Mouse (Mus musculus) intestine, embryonic 16.5 days (tissue): ENCODE data around the gene Tox2. TPM values are rescaled to one million over a fixed set of nuclear protein-coding genes. Genes with fewer than 3 reads are reported as not detected.

ENCODE experiments used
- ATAC-seq: fragments of 200-750 bp; cut with Nextera tagmentation; 2 replicates; pipeline ENCODE4 v1.8.0; 2017; ENCODE audit warnings: moderate TSS enrichment, moderate library complexity
- H3K27ac ChIP-seq: fragments of 300-500 bp; sonication (generic); 2 replicates; pipeline ENCODE4 v1.5.1; 2014; ENCODE audit warnings: mild to moderate bottlenecking, low read length
- H3K27me3 ChIP-seq: fragments of 300-500 bp; sonication (generic); replicated peaks from 2 replicates; pipeline ENCODE4 v1.6.1; 2014; ENCODE audit warnings: low read length, control low read depth, mixed read lengths; ENCODE audit not compliant: control insufficient read depth, insufficient read depth
- H3K36me3 ChIP-seq: fragments of 300-500 bp; sonication (generic); 2 replicates; pipeline ENCODE4 v1.6.1; 2014; ENCODE audit warnings: low read length, control low read depth; ENCODE audit not compliant: control insufficient read depth, insufficient read depth
- H3K4me1 ChIP-seq: fragments of 300-500 bp; sonication (generic); 2 replicates; pipeline ENCODE4 v1.6.1; 2014; ENCODE audit warnings: low read length, control low read depth, mixed read lengths; ENCODE audit not compliant: control insufficient read depth, insufficient read depth
- H3K4me2 ChIP-seq: fragments of 300-500 bp; sonication (generic); 2 replicates; pipeline ENCODE4 v1.6.1; 2014; ENCODE audit warnings: low read depth, low read length, control low read depth
- H3K4me3 ChIP-seq: fragments of 300-500 bp; sonication (generic); 2 replicates; pipeline ENCODE4 v1.5.1; 2014; ENCODE audit warnings: mild to moderate bottlenecking, low read length
- H3K9ac ChIP-seq: fragments of 300-500 bp; sonication (generic); 2 replicates; pipeline ENCODE4 v1.6.1; 2014; ENCODE audit warnings: low read depth, low read length
- H3K9me3 ChIP-seq: fragments of 300-500 bp; sonication (generic); 2 replicates; pipeline ENCODE4 v1.6.1; 2016; ENCODE audit warnings: low read length, control low read depth; ENCODE audit not compliant: control insufficient read depth
- whole genome bisulfite sequencing: fragments of 180-500 bp; shearing (Covaris S2); extraction: QIAGEN DNeasy Blood & Tissue Kit; methylation state at CpG from one replicate; pipeline ENCODE4 v1.1.7; 2014; 5-methylcytosine and 5-hydroxymethylcytosine counted together
- polyA plus RNA-seq: library from polyadenylated mRNA; unstranded; fragments of >200 nt; fragmentation: Nextera tagmentation; extraction: Ambion mirVana; gene quantifications from 2 replicates; pipeline ENCODE4 v1.2.1, GENCODE M21; 2015

Tox2 gene
- polyA plus RNA-seq, 1 experiment from 2014 or later: 5.7 TPM

DNA sequence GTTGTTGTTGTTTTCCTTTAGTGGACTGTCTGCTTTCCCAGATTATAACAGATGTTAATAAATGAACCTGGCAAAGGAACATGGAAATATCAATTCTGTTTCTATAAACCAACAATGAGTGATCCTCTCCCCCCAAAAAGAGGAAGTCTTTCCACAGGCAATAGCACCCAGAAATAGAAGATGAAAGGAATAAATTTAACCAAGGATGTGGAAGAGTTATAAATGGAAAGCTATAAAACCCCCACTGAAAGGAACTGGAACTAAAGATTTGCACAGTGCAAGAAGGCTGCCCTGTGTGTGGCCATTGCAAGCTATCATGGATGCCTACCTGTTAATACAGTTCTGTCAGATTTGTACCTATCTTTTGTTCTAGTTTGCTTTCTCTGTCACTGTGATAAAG lies 64.2 kb downstream of the Tox2 start:
- Histone ChIP-seq H3K4me1 (no peaks in the 10 kb centered on the region), H3K27me3 (no peaks in the 10 kb centered on the region), H3K4me3 (no peak overlapping the region), H3K36me3 (no peaks in the 10 kb centered on the region), H3K9ac (no peak overlapping the region), H3K27ac (no peak overlapping the region), H3K4me2 (no peak overlapping the region), H3K9me3 (no peaks in the 10 kb centered on the region)
- ATAC-seq: no peak

GRCm38 (mm10) chr2:163271581-163272492 lies 68.9 kb downstream of the Tox2 start:
- Histone ChIP-seq H3K27ac (no peak overlapping the region), H3K4me2 (no peak overlapping the region), H3K4me1 (peaks cover 3% of the 10 kb centered on the region; the same call in 1 of the 2 replicates), H3K9me3 (no peaks in the 10 kb centered on the region), H3K9ac (no peak overlapping the region), H3K36me3 (no peaks in the 10 kb centered on the region), H3K4me3 (no peak overlapping the region), H3K27me3 (no peaks in the 10 kb centered on the region)
- no peak for ATAC-seq
- WGBS: 57% methylated on average over 8 of the region's 8 CpGs

DNA sequence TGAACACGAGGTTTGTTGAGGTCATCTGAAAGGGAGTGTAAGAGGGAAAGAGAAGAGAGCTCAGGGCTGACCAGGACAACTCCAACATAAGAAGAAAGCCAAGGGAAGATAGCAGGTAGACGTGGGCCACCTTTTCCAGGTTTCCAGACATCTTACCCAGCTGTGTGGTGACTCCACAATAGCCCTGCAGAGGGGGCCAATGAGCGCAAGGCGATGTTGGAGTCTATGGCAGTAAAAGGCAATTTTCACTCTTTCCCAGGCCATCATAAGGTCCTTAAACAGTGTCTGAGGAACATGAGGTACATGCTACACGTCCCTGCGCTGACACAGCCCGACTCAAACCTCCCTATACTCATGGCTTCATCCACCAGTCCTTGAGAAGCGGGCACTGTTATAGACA lies 70.9 kb downstream of the Tox2 start:
- Histone ChIP-seq H3K36me3 (no peaks in the 10 kb centered on the region), H3K27me3 (no peaks in the 10 kb centered on the region), H3K9ac (no peak overlapping the region), H3K9me3 (no peaks in the 10 kb centered on the region), H3K4me3 (no peak overlapping the region), H3K4me1 (peaks cover 11% of the 10 kb centered on the region), H3K4me2 (no peak overlapping the region), H3K27ac (no peak overlapping the region)
- 75% methylated on average over 8 of the region's 8 CpGs for WGBS
- no peak for ATAC-seq

DNA sequence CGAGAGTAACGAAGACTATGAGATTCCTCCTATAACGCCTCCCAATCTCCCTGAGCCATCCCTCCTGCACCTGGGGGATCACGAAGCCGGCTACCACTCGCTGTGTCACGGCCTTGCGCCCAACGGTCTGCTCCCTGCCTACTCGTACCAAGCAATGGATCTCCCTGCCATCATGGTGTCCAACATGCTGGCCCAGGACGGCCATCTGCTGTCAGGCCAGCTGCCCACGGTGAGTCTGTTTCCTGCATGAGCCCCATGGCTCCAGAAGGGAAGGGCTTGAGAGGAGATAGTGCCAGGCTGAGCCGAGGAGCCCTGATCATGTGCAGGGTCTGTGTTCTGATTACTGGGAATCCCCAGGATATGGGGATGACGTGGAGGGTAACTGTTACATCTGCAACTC lies 73.1 kb downstream of the Tox2 start:
- no peaks in the 10 kb centered on the region for H3K27me3 ChIP-seq
- no peaks in the 10 kb centered on the region for H3K9me3 ChIP-seq
- no peak overlapping the region for H3K4me2 ChIP-seq
- no peaks in the 10 kb centered on the region for H3K36me3 ChIP-seq
- H3K9ac ChIP-seq: no peak overlapping the region
- peaks cover 11% of the 10 kb centered on the region for H3K4me1 ChIP-seq
- H3K4me3 ChIP-seq: no peak overlapping the region
- no peak for ATAC-seq
- H3K27ac ChIP-seq: no peak overlapping the region
- 87% methylated on average over 14 of the region's 14 CpGs for WGBS

DNA sequence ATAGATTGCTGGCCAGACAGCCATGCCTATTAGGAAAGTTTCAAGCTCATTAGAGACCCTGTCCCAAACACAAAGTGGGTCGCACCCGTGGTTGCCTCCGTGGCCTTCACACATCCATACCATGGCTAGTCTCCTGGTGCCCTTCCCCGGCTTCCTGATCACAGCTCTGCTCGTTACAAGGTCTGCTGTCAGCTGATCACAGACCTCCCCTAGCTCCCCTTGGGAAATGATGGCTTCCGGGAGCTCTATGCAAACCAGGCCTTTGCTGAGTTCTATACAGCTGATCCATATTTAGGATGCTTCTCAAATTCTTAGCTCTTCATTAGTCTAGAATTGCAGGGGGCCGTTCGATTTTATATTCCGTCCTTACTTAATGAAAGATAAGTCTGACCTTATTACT lies 75.1 kb downstream of the Tox2 start:
- Histone ChIP-seq H3K27ac (no peak overlapping the region), H3K4me3 (no peak overlapping the region), H3K4me1 (peaks cover 11% of the 10 kb centered on the region), H3K36me3 (no peaks in the 10 kb centered on the region), H3K4me2 (no peak overlapping the region), H3K9me3 (no peaks in the 10 kb centered on the region), H3K9ac (no peak overlapping the region), H3K27me3 (no peaks in the 10 kb centered on the region)
- WGBS: 46% methylated on average over 9 of the region's 9 CpGs
- no peak for ATAC-seq

GRCm38 (mm10) chr2:163280636-163281322 lies 77.9 kb downstream of the Tox2 start:
- no peak overlapping the region for H3K27ac ChIP-seq
- H3K36me3 ChIP-seq: no peaks in the 10 kb centered on the region
- H3K4me3 ChIP-seq: no peak overlapping the region
- 60% methylated on average over 16 of the region's 23 CpGs for WGBS
- ATAC-seq: no peak
- no peaks in the 10 kb centered on the region for H3K9me3 ChIP-seq
- H3K4me1 ChIP-seq: peaks cover 21% of the 10 kb centered on the region
- H3K9ac ChIP-seq: no peak overlapping the region
- H3K27me3 ChIP-seq: no peaks in the 10 kb centered on the region
- no peak overlapping the region for H3K4me2 ChIP-seq

DNA sequence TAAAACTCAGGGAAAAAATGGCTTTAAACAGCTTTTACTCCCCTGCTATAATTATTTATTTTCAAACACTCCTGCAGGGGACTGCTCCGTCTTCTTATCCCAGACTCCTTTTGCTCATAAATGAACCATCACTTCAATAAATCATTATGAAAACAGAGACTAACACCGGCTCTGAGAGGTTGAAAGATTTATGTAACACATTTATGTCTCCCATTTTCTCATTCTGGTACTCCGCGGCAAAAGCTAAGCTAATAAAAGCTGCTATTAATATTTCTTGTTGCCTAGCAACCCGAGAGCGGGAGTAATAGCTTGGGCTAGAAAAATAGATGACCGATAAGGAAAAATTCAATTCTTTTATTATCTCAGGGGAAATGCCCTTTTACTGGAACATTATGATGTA lies 81.9 kb downstream of the Tox2 start:
- H3K27me3 ChIP-seq: no peaks in the 10 kb centered on the region
- H3K4me1 ChIP-seq: peaks cover 25% of the 10 kb centered on the region
- no peak overlapping the region for H3K4me3 ChIP-seq
- H3K9me3 ChIP-seq: no peaks in the 10 kb centered on the region
- WGBS: 16% methylated on average over 7 of the region's 7 CpGs
- H3K36me3 ChIP-seq: no peaks in the 10 kb centered on the region
- H3K27ac ChIP-seq: no peak overlapping the region
- peak; percentile 22; the same call in 1 of the 2 replicates for ATAC-seq
- no peak overlapping the region for H3K9ac ChIP-seq
- H3K4me2 ChIP-seq: 0 out of 2 replicates have a peak overlapping the region, but pooled peaks have one; percentile 23

- peak; percentile 71 for ATAC-seq
- Histone ChIP-seq H3K27ac (peak overlapping the region; percentile 49; the same call in 1 of the 2 replicates), H3K4me3 (peak overlapping the region; percentile 25; the same call in 1 of the 2 replicates)
These were observed 82.4 kb downstream of the Tox2 start for GRCm38 (mm10) chr2:163285335-163285734.

GRCm38 (mm10) chr2:163285762-163286161 lies 82.8 kb downstream of the Tox2 start:
- Histone ChIP-seq H3K36me3 (no peaks in the 10 kb centered on the region), H3K4me3 (peak overlapping the region; percentile 25; the same call in 1 of the 2 replicates), H3K4me2 (peak overlapping the region; percentile 46), H3K27me3 (no peaks in the 10 kb centered on the region), H3K4me1 (peaks cover 25% of the 10 kb centered on the region), H3K9ac (no peak overlapping the region), H3K27ac (peak overlapping the region; percentile 49; the same call in 1 of the 2 replicates), H3K9me3 (no peaks in the 10 kb centered on the region)
- WGBS: 40% methylated on average over 7 of the region's 7 CpGs
- ATAC-seq: peak; percentile 79

More at GRCm38 (mm10) chr2:163285335-163285734, 82.4 kb downstream of the Tox2 start:
- WGBS: 21% methylated on average over 9 of the region's 9 CpGs
- H3K36me3 ChIP-seq: no peaks in the 10 kb centered on the region
- peak overlapping the region; percentile 46 for H3K4me2 ChIP-seq
- H3K9me3 ChIP-seq: no peaks in the 10 kb centered on the region
- no peaks in the 10 kb centered on the region for H3K27me3 ChIP-seq
- H3K9ac ChIP-seq: no peak overlapping the region
- H3K4me1 ChIP-seq: peaks cover 25% of the 10 kb centered on the region
